Mouse (Mus musculus): Measurements from ENCODE around the gene Adamts3. TPM values are rescaled to one million over a fixed set of nuclear protein-coding genes. Genes with fewer than 3 reads are reported as not detected.

Adamts3 gene
- total and polyA plus RNA-seq, 2 experiments from 2014 or later = 2.9 to 10.9 TPM

DNA sequence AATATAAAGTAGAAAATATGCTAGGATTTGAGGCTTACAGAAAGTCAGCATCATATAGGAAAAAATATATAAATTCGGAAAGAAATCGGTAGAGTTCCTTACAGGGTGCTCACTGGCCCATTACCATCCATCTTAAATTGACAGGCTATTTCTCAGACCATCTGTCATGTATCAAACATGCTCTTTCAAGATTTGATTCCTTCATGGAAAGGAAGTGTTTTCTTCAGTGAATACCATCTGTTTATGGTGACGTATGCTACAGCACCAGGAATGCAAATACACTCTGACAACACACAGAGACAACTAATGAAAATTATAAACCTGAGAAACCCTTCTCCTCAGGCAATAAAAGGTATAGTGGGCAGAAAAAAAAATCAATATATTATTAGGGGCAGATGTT is 68.6 kb downstream of the Adamts3 start:
- ATAC-seq (ENCODE audit: low FRiP score) = no peak
- Histone ChIP-seq H3K9ac (replicated peaks; ENCODE audit: low read length, poor library complexity, severe bottlenecking) (no peak overlapping the region), H3K27ac (ENCODE audit: low read depth, low read length) (no peak overlapping the region), H3K9me3 (ENCODE audit: low read length) (no peaks in the 10 kb centered on the region), H3K27me3 (ENCODE audit: insufficient read depth, low read length) (no peaks in the 10 kb centered on the region), H3K36me3 (ENCODE audit: insufficient read depth, low read length) (no peaks in the 10 kb centered on the region), H3K4me3 (ENCODE audit: low read depth, low read length) (no peak overlapping the region), H3K4me1 (ENCODE audit: insufficient read depth, low read length) (no peaks in the 10 kb centered on the region), H3K4me2 (ENCODE audit: low read depth, low read length, poor library complexity, severe bottlenecking) (no peak overlapping the region)
- DNase-seq (ENCODE audit: low spot score) = no peak
- TF ChIP-seq CTCF (IDR thresholded peaks at IDR 0.05) = no peak
- WGBS = 86% methylated on average over 3 of the region's 3 CpGs

DNA sequence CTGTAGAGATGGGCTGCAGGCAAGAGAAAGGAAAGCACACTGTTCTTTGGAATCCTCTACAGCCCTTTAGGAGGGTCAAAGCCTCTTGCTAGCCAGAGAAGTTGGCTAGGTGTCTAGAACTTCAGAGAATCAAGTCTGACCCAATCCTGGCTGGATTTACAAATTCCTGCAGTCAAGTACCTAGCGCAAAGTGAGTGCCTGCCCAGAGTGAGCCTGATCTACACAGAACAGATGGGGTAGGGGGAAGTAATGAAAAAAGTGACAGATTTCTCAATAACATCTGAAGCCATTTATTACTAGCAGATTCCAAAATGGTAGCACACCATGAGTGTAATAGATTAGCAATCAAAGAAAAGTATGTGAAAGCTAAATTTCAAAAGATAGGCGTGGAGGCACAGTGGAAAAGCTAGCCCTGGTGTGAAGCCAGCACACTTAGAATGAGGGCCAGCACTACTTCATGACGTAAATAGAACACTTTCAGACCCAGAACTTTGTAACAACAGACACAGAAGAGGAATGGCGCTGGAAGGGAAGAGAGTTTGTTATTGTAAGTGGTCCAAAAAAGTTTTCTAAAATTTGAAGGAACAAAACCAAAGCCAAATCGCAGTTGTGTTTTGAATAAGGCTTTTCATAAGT is 82.8 kb downstream of the Adamts3 start:
- Histone ChIP-seq H3K27ac (ENCODE audit: low read depth, low read length) (no peak overlapping the region), H3K36me3 (ENCODE audit: insufficient read depth, low read length) (no peaks in the 10 kb centered on the region), H3K4me1 (ENCODE audit: insufficient read depth, low read length) (no peaks in the 10 kb centered on the region), H3K4me2 (ENCODE audit: low read depth, low read length, poor library complexity, severe bottlenecking) (no peak overlapping the region), H3K27me3 (ENCODE audit: insufficient read depth, low read length) (no peaks in the 10 kb centered on the region), H3K9me3 (ENCODE audit: low read length) (no peaks in the 10 kb centered on the region), H3K9ac (replicated peaks; ENCODE audit: low read length, poor library complexity, severe bottlenecking) (no peak overlapping the region), H3K4me3 (ENCODE audit: low read depth, low read length) (no peak overlapping the region)
- no peak for TF ChIP-seq CTCF (IDR thresholded peaks at IDR 0.05)
- 83% methylated on average over 5 of the region's 5 CpGs for WGBS
- ATAC-seq (ENCODE audit: low FRiP score) (no peak), DNase-seq (ENCODE audit: low spot score) (no peak)

- H3K9ac ChIP-seq (replicated peaks; ENCODE audit: low read length, poor library complexity, severe bottlenecking) = no peak overlapping the region
- no peaks in the 10 kb centered on the region for H3K36me3 ChIP-seq (ENCODE audit: insufficient read depth, low read length)
- no peak for DNase-seq (ENCODE audit: low spot score)
- no peaks in the 10 kb centered on the region for H3K27me3 ChIP-seq (ENCODE audit: insufficient read depth, low read length)
- no peak for ATAC-seq (ENCODE audit: low FRiP score)
- H3K4me2 ChIP-seq (ENCODE audit: low read depth, low read length, poor library complexity, severe bottlenecking) = no peak overlapping the region
- H3K4me3 ChIP-seq (ENCODE audit: low read depth, low read length) = no peak overlapping the region
- no peaks in the 10 kb centered on the region for H3K4me1 ChIP-seq (ENCODE audit: insufficient read depth, low read length)
- no peaks in the 10 kb centered on the region for H3K9me3 ChIP-seq (ENCODE audit: low read length)
- no peak for TF ChIP-seq CTCF (IDR thresholded peaks at IDR 0.05)
- WGBS = 97% methylated on average over 3 of the region's 3 CpGs
- no peak overlapping the region for H3K27ac ChIP-seq (ENCODE audit: low read depth, low read length)
Observed at GRCm38 (mm10) chr5:89793706-89794105, 89.4 kb downstream of the Adamts3 start.

DNA sequence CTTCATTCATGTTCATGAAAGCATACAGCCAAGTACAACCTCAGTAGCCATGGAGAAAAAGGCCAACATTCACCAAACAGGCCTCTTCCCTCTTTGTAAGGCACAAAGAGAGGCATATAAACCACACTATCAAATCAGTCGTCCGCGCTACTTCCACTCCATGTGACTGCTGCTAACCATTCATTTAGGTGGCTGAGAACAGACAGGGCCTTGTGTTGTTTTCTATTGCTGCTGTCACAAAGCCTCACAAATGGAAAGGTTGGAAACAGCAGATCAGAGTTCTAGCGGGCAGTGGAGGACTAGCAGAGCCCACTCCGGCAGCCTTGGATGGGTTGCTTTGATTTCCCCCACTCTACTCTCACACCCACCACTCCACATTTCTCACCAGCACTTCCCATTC is 98.5 kb downstream of the Adamts3 start:
- H3K9ac ChIP-seq (replicated peaks; ENCODE audit: low read length, poor library complexity, severe bottlenecking) = no peak overlapping the region
- no peaks in the 10 kb centered on the region for H3K36me3 ChIP-seq (ENCODE audit: insufficient read depth, low read length)
- no peaks in the 10 kb centered on the region for H3K9me3 ChIP-seq (ENCODE audit: low read length)
- no peaks in the 10 kb centered on the region for H3K27me3 ChIP-seq (ENCODE audit: insufficient read depth, low read length)
- H3K4me2 ChIP-seq (ENCODE audit: low read depth, low read length, poor library complexity, severe bottlenecking) = no peak overlapping the region
- no peak overlapping the region for H3K27ac ChIP-seq (ENCODE audit: low read depth, low read length)
- no peak for TF ChIP-seq CTCF (IDR thresholded peaks at IDR 0.05)
- 81% methylated on average over 5 of the region's 5 CpGs for WGBS
- ATAC-seq (ENCODE audit: low FRiP score) = no peak
- peak; percentile 13 for DNase-seq (ENCODE audit: low spot score)
- no peaks in the 10 kb centered on the region for H3K4me1 ChIP-seq (ENCODE audit: insufficient read depth, low read length)
- no peak overlapping the region for H3K4me3 ChIP-seq (ENCODE audit: low read depth, low read length)

DNA sequence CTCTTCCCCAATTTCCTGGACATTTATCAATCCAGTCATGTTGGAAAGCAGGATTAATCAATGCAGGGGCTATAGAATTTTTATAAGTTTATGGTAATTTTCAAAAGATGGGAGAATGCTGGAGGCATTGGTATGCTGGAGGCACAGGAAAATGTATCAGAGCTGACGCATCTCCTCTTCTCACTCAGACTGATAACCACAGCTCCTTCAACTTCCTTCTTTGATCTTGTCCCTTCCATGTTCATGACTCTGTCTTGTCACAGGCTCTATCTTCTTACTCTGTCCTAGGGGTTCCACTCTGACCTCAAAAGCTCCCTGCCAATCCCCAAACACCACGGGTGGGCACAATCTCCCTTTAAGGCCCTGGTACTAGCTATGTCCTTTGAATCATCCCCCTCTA is 103.3 kb downstream of the Adamts3 start:
- DNase-seq (ENCODE audit: low spot score) (no peak), ATAC-seq (ENCODE audit: low FRiP score) (no peak)
- WGBS = 74% methylated on average over 2 of the region's 2 CpGs
- H3K4me1 ChIP-seq (ENCODE audit: insufficient read depth, low read length) = no peaks in the 10 kb centered on the region
- no peaks in the 10 kb centered on the region for H3K9me3 ChIP-seq (ENCODE audit: low read length)
- H3K27ac ChIP-seq (ENCODE audit: low read depth, low read length) = no peak overlapping the region
- H3K4me3 ChIP-seq (ENCODE audit: low read depth, low read length) = no peak overlapping the region
- no peaks in the 10 kb centered on the region for H3K27me3 ChIP-seq (ENCODE audit: insufficient read depth, low read length)
- TF ChIP-seq CTCF (IDR thresholded peaks at IDR 0.05) = no peak
- H3K4me2 ChIP-seq (ENCODE audit: low read depth, low read length, poor library complexity, severe bottlenecking) = no peak overlapping the region
- no peak overlapping the region for H3K9ac ChIP-seq (replicated peaks; ENCODE audit: low read length, poor library complexity, severe bottlenecking)
- no peaks in the 10 kb centered on the region for H3K36me3 ChIP-seq (ENCODE audit: insufficient read depth, low read length)

DNA sequence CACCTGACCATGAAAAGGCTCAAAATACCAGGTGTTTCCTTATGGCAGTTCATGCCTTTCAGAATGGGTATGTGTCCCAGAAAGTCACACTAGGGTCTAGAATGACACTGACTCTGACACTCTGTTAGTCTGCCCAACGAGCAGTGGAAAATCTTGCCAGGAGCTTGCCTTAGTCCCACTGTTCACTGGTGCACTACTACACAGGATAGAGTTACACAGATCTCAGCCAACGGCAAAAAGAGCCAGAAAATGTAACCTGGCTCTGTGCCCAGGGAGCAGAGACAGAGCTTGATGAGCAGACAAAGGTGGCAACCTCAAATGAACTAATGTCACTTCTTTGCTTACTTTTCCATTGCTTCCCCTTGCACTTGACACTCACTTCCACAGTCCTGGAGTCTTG is 104.5 kb downstream of the Adamts3 start:
- no peak for ATAC-seq (ENCODE audit: low FRiP score)
- Histone ChIP-seq H3K9ac (replicated peaks; ENCODE audit: low read length, poor library complexity, severe bottlenecking) (no peak overlapping the region), H3K36me3 (ENCODE audit: insufficient read depth, low read length) (no peaks in the 10 kb centered on the region), H3K4me1 (ENCODE audit: insufficient read depth, low read length) (no peaks in the 10 kb centered on the region), H3K27ac (ENCODE audit: low read depth, low read length) (no peak overlapping the region), H3K4me2 (ENCODE audit: low read depth, low read length, poor library complexity, severe bottlenecking) (no peak overlapping the region), H3K9me3 (ENCODE audit: low read length) (no peaks in the 10 kb centered on the region), H3K4me3 (ENCODE audit: low read depth, low read length) (no peak overlapping the region), H3K27me3 (ENCODE audit: insufficient read depth, low read length) (no peaks in the 10 kb centered on the region)
- no peak for TF ChIP-seq CTCF (IDR thresholded peaks at IDR 0.05)
- 54% methylated on average over 2 of the region's 2 CpGs for WGBS
- peak; percentile 38 for DNase-seq (ENCODE audit: low spot score)

Data from midbrain, postnatal 0 days (tissue).